Mouse (Mus musculus) limb, embryonic 15.5 days (tissue): ENCODE data around the gene Mesp1. TPM values are rescaled to one million over a fixed set of nuclear protein-coding genes. Genes with fewer than 3 reads are reported as not detected.
A peak's percentile ranks its signal among the peaks of the same experiment; 100 is the strongest.

Source experiments
- ATAC-seq: fragments of 200-750 bp; cut with Nextera tagmentation; 2 replicates; pipeline ENCODE4 v1.8.0; 2017; ENCODE audit warnings: low read depth, moderate TSS enrichment; ENCODE audit not compliant: insufficient number of reproducible peaks, low FRiP score, low TSS enrichment
- H3K27ac ChIP-seq: fragments of 300-500 bp; sonication (generic); 2 replicates; pipeline ENCODE4 v1.5.1; 2015; ENCODE audit warnings: moderate library complexity, mild to moderate bottlenecking, inconsistent platforms
- H3K27me3 ChIP-seq: fragments of 300-500 bp; sonication (generic); 2 replicates; pipeline ENCODE4 v1.6.1; 2015; ENCODE audit warnings: inconsistent platforms
- H3K36me3 ChIP-seq: fragments of 300-500 bp; sonication (generic); 2 replicates; pipeline ENCODE4 v1.6.1; 2015; ENCODE audit warnings: inconsistent platforms
- H3K4me1 ChIP-seq: fragments of 300-500 bp; sonication (generic); 2 replicates; pipeline ENCODE4 v1.6.1; 2015; ENCODE audit warnings: inconsistent platforms
- H3K4me2 ChIP-seq: fragments of 300-500 bp; sonication (generic); 2 replicates; pipeline ENCODE4 v1.6.1; 2015; ENCODE audit warnings: mild to moderate bottlenecking, inconsistent platforms
- H3K4me3 ChIP-seq: fragments of 300-500 bp; sonication (generic); 2 replicates; pipeline ENCODE4 v1.5.1; 2015; ENCODE audit warnings: mild to moderate bottlenecking, inconsistent platforms
- H3K9ac ChIP-seq: fragments of 300-500 bp; sonication (generic); 2 replicates; pipeline ENCODE4 v1.6.1; 2015; ENCODE audit warnings: inconsistent platforms
- H3K9me3 ChIP-seq: fragments of 300-500 bp; sonication (generic); 2 replicates; pipeline ENCODE4 v1.6.1; 2016; ENCODE audit warnings: inconsistent platforms
- WGBS: fragments of 180-500 bp; shearing (Covaris S2); methylation state at CpG from one replicate; pipeline ENCODE4 v1.1.7; 2015; 5-methylcytosine and 5-hydroxymethylcytosine counted together
- polyA plus RNA-seq: library from polyadenylated mRNA; unstranded; fragments of >200 nt; fragmentation: Nextera tagmentation; extraction: Ambion mirVana; gene quantifications from 2 replicates; pipeline ENCODE4 v1.2.1, GENCODE M21; 2015

Mesp1 gene
- polyA plus RNA-seq, 1 experiment from 2014 or later = 0.15 TPM

DNA sequence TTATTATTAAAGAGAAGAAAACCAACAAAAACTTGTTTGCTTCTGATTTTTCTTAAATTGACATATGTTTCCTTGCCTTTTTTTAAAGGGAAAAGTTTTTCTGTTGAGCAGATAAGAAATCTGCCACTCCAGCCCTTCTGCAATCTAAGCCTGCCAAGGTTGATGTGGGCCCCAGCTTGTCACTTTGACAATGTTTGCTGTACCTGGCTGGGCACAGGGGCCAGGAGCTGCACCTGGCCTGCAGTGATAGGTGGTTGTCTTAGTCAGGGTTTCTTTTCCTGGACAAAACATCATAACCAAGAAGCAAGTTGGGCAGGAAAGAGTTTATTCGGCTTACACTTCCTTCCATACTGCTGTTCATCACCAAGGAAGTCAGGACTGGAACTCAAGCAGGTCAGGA, 19.8 kb upstream of the Mesp1 start:
- Histone ChIP-seq H3K27me3 (peaks cover 33% of the 10 kb centered on the region), H3K27ac (no peak overlapping the region), H3K4me3 (no peak overlapping the region), H3K9ac (no peak overlapping the region), H3K4me1 (peaks cover 12% of the 10 kb centered on the region), H3K4me2 (no peak overlapping the region), H3K36me3 (no peaks in the 10 kb centered on the region), H3K9me3 (no peaks in the 10 kb centered on the region)
- 97% methylated on average over 1 of the region's 1 CpGs for WGBS
- ATAC-seq = no peak

- 10% methylated on average over 71 of the region's 71 CpGs for WGBS
- ATAC-seq = no peak; the same call in 1 of the 2 replicates
- peak within 1 kb of the TSS; percentile 77 for H3K4me2 ChIP-seq
- no peak within 1 kb of the TSS for H3K27ac ChIP-seq
- H3K4me1 ChIP-seq = peaks cover 12% of the 10 kb centered on the region
- no peaks in the 10 kb centered on the region for H3K9me3 ChIP-seq
- peak within 1 kb of the TSS; percentile 31; the same call in 1 of the 2 replicates for H3K9ac ChIP-seq
- peaks cover 30% of the 10 kb centered on the region for H3K27me3 ChIP-seq
- peak within 1 kb of the TSS; percentile 40 for H3K4me3 ChIP-seq
- H3K36me3 ChIP-seq = no peaks in the 10 kb centered on the region
Observed at GRCm38 (mm10) chr7:79810611-79811506, 17.3 kb upstream of the Mesp1 start, which contains the start of gene Mesp2. TSS of gene Mesp2 (plus strand) at chr7:79810727.

GRCm38 (mm10) chr7:79808561-79808960, 15.0 kb upstream of the Mesp1 start:
- H3K4me1 ChIP-seq = peaks cover 17% of the 10 kb centered on the region
- no peak overlapping the region for H3K4me2 ChIP-seq
- H3K4me3 ChIP-seq = no peak overlapping the region
- peaks cover 30% of the 10 kb centered on the region for H3K27me3 ChIP-seq
- WGBS = 87% methylated on average over 7 of the region's 7 CpGs
- H3K9ac ChIP-seq = no peak overlapping the region
- H3K9me3 ChIP-seq = no peaks in the 10 kb centered on the region
- H3K36me3 ChIP-seq = no peaks in the 10 kb centered on the region
- H3K27ac ChIP-seq = no peak overlapping the region
- no peak for ATAC-seq

DNA sequence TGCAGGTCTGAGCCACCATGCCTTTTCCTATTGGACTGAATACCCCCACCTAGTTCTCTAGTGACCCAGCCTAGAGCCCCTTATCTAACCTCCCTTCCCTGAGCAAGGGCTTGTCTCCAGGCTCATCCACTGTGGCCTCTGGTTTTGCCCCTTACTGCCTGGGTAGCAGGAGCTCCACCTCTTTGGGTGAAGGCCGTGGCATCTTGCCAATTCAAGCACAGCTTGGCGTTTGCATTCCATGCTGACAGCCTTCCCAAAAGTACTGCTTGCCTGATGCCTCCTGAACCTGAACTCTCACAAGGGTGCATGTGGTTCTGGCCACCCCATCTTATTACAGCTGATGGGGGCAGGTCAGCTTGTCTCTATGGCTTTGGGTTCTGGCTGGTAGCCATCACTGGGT, 10.3 kb upstream of the Mesp1 start:
- H3K36me3 ChIP-seq = no peaks in the 10 kb centered on the region
- no peak overlapping the region for H3K9ac ChIP-seq
- no peak overlapping the region for H3K27ac ChIP-seq
- H3K4me2 ChIP-seq = no peak overlapping the region
- H3K27me3 ChIP-seq = no peaks in the 10 kb centered on the region
- H3K4me3 ChIP-seq = no peak overlapping the region
- H3K4me1 ChIP-seq = peaks cover 6% of the 10 kb centered on the region; the same call in 1 of the 2 replicates
- no peak for ATAC-seq
- H3K9me3 ChIP-seq = no peaks in the 10 kb centered on the region
- WGBS = 36% methylated on average over 2 of the region's 2 CpGs

- Histone ChIP-seq H3K9me3 (no peaks in the 10 kb centered on the region), H3K4me3 (no peak overlapping the region), H3K9ac (no peak overlapping the region), H3K27ac (no peak overlapping the region), H3K4me1 (peaks cover 10% of the 10 kb centered on the region; the same call in 1 of the 2 replicates), H3K36me3 (no peaks in the 10 kb centered on the region), H3K27me3 (peaks cover 4% of the 10 kb centered on the region; the same call in 1 of the 2 replicates), H3K4me2 (no peak overlapping the region)
- 45% methylated on average over 5 of the region's 5 CpGs for WGBS
- no peak for ATAC-seq
Observed at GRCm38 (mm10) chr7:79802037-79802436, 8.4 kb upstream of the Mesp1 start.

DNA sequence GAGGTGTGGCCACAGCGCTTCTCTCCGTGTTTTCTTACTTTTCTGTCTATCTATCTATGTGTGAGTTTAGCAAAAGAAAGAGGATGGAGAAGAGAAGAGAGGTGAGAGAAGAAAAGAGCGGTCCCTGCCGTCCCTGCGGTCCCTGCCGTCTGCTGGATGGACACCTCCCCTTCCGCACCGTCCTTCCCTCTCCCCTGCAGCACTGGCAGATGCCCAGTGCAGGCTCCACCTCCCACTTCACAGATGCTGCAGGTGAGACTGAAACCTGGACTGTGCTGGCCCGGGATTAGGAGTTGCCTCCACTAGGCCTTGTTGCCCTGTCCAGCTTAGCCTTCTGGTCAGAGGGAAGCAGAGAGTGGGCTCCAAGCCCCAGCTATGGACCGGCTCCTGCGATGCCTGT, 7.8 kb upstream of the Mesp1 start:
- 64% methylated on average over 11 of the region's 11 CpGs for WGBS
- peaks cover 7% of the 10 kb centered on the region; the same call in 1 of the 2 replicates for H3K27me3 ChIP-seq
- H3K9ac ChIP-seq = no peak overlapping the region
- H3K36me3 ChIP-seq = no peaks in the 10 kb centered on the region
- no peak overlapping the region for H3K4me3 ChIP-seq
- H3K4me2 ChIP-seq = no peak overlapping the region
- H3K9me3 ChIP-seq = no peaks in the 10 kb centered on the region
- peaks cover 10% of the 10 kb centered on the region; the same call in 1 of the 2 replicates for H3K4me1 ChIP-seq
- no peak for ATAC-seq
- no peak overlapping the region for H3K27ac ChIP-seq

GRCm38 (mm10) chr7:79800336-79800735, 6.7 kb upstream of the Mesp1 start:
- Histone ChIP-seq H3K4me2 (no peak overlapping the region), H3K4me1 (peaks cover 10% of the 10 kb centered on the region; the same call in 1 of the 2 replicates), H3K9ac (no peak overlapping the region), H3K4me3 (no peak overlapping the region), H3K9me3 (no peaks in the 10 kb centered on the region), H3K27ac (no peak overlapping the region), H3K36me3 (no peaks in the 10 kb centered on the region), H3K27me3 (peaks cover 16% of the 10 kb centered on the region)
- WGBS = 73% methylated on average over 4 of the region's 4 CpGs
- no peak for ATAC-seq

GRCm38 (mm10) chr7:79799506-79799905, 5.9 kb upstream of the Mesp1 start:
- 72% methylated on average over 6 of the region's 6 CpGs for WGBS
- no peak for ATAC-seq
- H3K36me3 ChIP-seq = no peaks in the 10 kb centered on the region
- no peak overlapping the region for H3K4me2 ChIP-seq
- no peak overlapping the region for H3K27ac ChIP-seq
- H3K9ac ChIP-seq = no peak overlapping the region
- peaks cover 10% of the 10 kb centered on the region; the same call in 1 of the 2 replicates for H3K4me1 ChIP-seq
- peaks cover 25% of the 10 kb centered on the region for H3K27me3 ChIP-seq
- H3K4me3 ChIP-seq = no peak overlapping the region
- H3K9me3 ChIP-seq = no peaks in the 10 kb centered on the region

GRCm38 (mm10) chr7:79799048-79799447, 5.5 kb upstream of the Mesp1 start:
- H3K4me1 ChIP-seq = peaks cover 8% of the 10 kb centered on the region; the same call in 1 of the 2 replicates
- no peaks in the 10 kb centered on the region for H3K9me3 ChIP-seq
- no peaks in the 10 kb centered on the region for H3K36me3 ChIP-seq
- no peak overlapping the region for H3K4me3 ChIP-seq
- H3K9ac ChIP-seq = no peak overlapping the region
- H3K27me3 ChIP-seq = peaks cover 29% of the 10 kb centered on the region
- H3K4me2 ChIP-seq = no peak overlapping the region
- no peak overlapping the region for H3K27ac ChIP-seq
- ATAC-seq = no peak
- WGBS = 3% methylated on average over 8 of the region's 8 CpGs

DNA sequence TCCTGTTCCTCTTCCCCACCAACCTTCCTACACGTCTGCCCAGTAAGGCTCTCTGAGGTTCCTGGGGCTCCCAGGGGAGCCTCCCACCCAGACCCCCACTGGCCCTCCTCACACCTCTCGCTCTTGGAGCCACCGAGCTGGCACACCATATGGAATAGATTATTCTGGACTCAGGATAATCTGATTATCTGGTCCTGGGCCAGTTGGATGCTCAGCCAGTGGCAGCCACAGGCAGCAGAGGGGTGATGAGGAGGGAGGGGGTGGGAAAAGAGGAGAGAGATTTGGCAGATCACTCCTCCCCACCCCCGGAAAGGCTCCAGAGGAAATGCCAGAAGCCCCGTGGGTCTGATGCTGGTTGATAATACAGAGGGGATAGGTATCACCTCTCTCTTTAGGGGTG, 5.0 kb upstream of the Mesp1 start:
- Histone ChIP-seq H3K27ac (no peak overlapping the region), H3K36me3 (no peaks in the 10 kb centered on the region), H3K4me2 (no peak overlapping the region), H3K4me1 (peaks cover 4% of the 10 kb centered on the region; the same call in 1 of the 2 replicates), H3K4me3 (no peak overlapping the region), H3K9me3 (no peaks in the 10 kb centered on the region), H3K9ac (no peak overlapping the region), H3K27me3 (peaks cover 34% of the 10 kb centered on the region)
- ATAC-seq = no peak
- 20% methylated on average over 5 of the region's 5 CpGs for WGBS

GRCm38 (mm10) chr7:79792635-79793421, 760 bp downstream of the Mesp1 start:
- Histone ChIP-seq H3K27ac (no peak overlapping the region), H3K36me3 (no peaks in the 10 kb centered on the region), H3K4me2 (peak overlapping the region; percentile 91), H3K9ac (peak overlapping the region; percentile 17; the same call in 1 of the 2 replicates), H3K9me3 (no peaks in the 10 kb centered on the region), H3K4me1 (peaks cover 11% of the 10 kb centered on the region), H3K27me3 (peaks cover 67% of the 10 kb centered on the region), H3K4me3 (peak overlapping the region; percentile 46)
- WGBS = under 1% methylated on average over 73 of the region's 80 CpGs
- ATAC-seq = 0 out of 2 replicates have a peak, but pooled peaks have one; percentile 11
